Mouse (Mus musculus) lung, embryonic 14.5 days (tissue): ENCODE measurements around the gene Ssx2ip. TPM values are rescaled to one million over a fixed set of nuclear protein-coding genes. Genes with fewer than 3 reads are reported as not detected.

ENCODE experiments used
- ATAC-seq: fragments of 200-750 bp; cut with Nextera tagmentation; 2 replicates; pipeline ENCODE4 v1.8.0; 2017; ENCODE audit warnings: mild to moderate bottlenecking, moderate TSS enrichment, moderate library complexity; ENCODE audit not compliant: insufficient read depth
- DNase-seq: peaks from one replicate; pipeline ENCODE4 v3.0.0-alpha.2; 2015
- H3K27ac ChIP-seq: fragments of 300-500 bp; sonication (generic); 2 replicates; pipeline ENCODE4 v1.5.1; 2014; ENCODE audit warnings: low read depth, mild to moderate bottlenecking, moderate library complexity
- H3K27me3 ChIP-seq: fragments of 300-500 bp; sonication (generic); 2 replicates; pipeline ENCODE4 v1.6.1; 2014; ENCODE audit warnings: low read length, control low read depth; ENCODE audit not compliant: insufficient read depth
- H3K36me3 ChIP-seq: fragments of 300-500 bp; sonication (generic); 2 replicates; pipeline ENCODE4 v1.6.1; 2014; ENCODE audit warnings: control low read depth; ENCODE audit not compliant: insufficient read depth
- H3K4me1 ChIP-seq: fragments of 300-500 bp; sonication (generic); 2 replicates; pipeline ENCODE4 v1.6.1; 2014; ENCODE audit warnings: antibody characterized with exemption, control low read depth; ENCODE audit not compliant: insufficient read depth
- H3K4me2 ChIP-seq: fragments of 300-500 bp; sonication (generic); 2 replicates; pipeline ENCODE4 v1.6.1; 2014; ENCODE audit warnings: mild to moderate bottlenecking
- H3K4me3 ChIP-seq: fragments of 300-500 bp; sonication (generic); 2 replicates; pipeline ENCODE4 v1.5.1; 2014; ENCODE audit warnings: low read depth, low read length
- H3K9ac ChIP-seq: fragments of 300-500 bp; sonication (generic); 2 replicates; pipeline ENCODE4 v1.6.1; 2014
- H3K9me3 ChIP-seq: fragments of 300-500 bp; sonication (generic); 2 replicates; pipeline ENCODE4 v1.6.1; 2016; ENCODE audit warnings: low read depth, low read length, control low read depth
- CTCF ChIP-seq: IDR thresholded peaks from 2 replicates; pipeline ENCODE4 v1.5.1; 2016; ENCODE audit warnings: antibody characterized with exemption, low read depth
- WGBS: fragments of 180-500 bp; shearing (Covaris S2); extraction: QIAGEN DNeasy Blood & Tissue Kit; methylation state at CpG from one replicate; pipeline ENCODE4 v1.1.7; 2014; 5-methylcytosine and 5-hydroxymethylcytosine counted together
- polyA plus RNA-seq: library from polyadenylated mRNA; unstranded; fragments of >200 nt; fragmentation: Nextera tagmentation; extraction: Ambion mirVana; gene quantifications from 2 replicates; pipeline ENCODE4 v1.2.1, GENCODE M21; 2014

Ssx2ip gene
- polyA plus RNA-seq, 1 experiment from 2014 or later, result 30.5 TPM

DNA sequence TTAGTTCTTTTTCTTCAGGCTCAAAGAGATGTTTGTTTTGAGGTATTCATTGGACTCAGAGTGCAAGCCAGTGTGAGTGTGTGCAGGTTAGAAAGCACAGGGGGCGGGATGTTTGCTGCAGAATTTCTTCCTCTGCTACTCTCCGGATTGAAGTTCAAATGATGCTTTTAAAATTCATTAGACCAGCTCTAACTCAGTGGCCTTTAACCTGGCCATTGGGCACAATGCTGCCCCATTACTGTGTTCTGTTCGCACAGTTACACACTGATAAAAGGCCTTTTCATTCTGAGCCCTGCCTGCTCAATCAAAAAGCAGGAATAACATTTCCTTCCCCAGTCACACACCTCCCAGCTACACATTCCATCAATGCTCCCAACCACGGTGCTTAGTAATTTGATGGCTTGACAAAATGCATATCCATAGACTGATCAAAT is 29.2 kb upstream of the Ssx2ip start:
- TF ChIP-seq CTCF, result no peak
- Histone ChIP-seq H3K36me3 (no peaks in the 10 kb centered on the region), H3K4me1 (no peaks in the 10 kb centered on the region; the same call in 1 of the 2 replicates), H3K4me2 (no peak overlapping the region), H3K9me3 (no peaks in the 10 kb centered on the region), H3K27ac (no peak overlapping the region), H3K27me3 (no peaks in the 10 kb centered on the region), H3K4me3 (no peak overlapping the region), H3K9ac (no peak overlapping the region)
- no peak for ATAC-seq
- no peak for DNase-seq
- WGBS, result 50% methylated on average over 4 of the region's 4 CpGs

DNA sequence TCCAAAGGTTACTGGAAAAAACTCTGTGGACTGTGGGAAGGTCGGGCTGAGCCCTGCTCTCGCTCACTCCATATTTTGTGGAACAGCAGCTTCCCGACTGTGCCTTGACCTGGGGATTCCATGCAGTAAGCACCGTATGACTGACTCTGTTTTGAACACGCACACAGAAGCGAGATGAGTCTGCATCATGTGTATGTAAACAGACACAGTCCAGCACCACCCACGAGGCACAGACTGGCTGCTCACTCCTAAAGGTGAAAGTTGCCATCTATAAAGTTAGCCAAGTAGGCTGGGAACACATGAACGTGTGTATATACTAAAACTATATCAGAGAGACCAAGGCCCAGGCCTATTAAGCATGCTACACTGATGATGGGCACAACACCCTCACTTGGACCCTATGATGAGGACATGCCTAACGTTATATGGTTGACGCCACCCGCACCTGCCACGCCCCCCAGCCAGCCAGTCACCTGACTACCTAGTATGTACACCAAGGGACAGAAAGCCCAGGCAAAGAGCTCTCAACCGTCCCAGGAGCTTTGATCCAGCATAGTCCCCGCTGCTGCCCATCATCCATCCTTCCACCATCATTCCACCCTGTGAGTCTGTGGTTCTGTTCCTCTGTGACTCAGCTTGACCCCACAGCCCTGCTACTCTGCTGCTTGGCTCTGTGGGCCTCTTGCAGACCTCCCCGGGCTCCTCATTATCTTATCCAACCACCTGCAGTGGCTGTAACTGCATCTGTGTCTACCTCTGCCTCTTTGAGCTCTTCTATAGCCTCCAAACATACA is 27.9 kb upstream of the Ssx2ip start:
- Histone ChIP-seq H3K27ac (no peak overlapping the region), H3K9ac (no peak overlapping the region), H3K4me1 (no peaks in the 10 kb centered on the region; the same call in 1 of the 2 replicates), H3K36me3 (no peaks in the 10 kb centered on the region), H3K27me3 (no peaks in the 10 kb centered on the region), H3K9me3 (no peaks in the 10 kb centered on the region), H3K4me3 (no peak overlapping the region), H3K4me2 (no peak overlapping the region)
- ATAC-seq (peak; percentile 60; the same call in 1 of the 2 replicates), DNase-seq (no peak)
- WGBS, result 82% methylated on average over 15 of the region's 15 CpGs
- no peak for TF ChIP-seq CTCF

DNA sequence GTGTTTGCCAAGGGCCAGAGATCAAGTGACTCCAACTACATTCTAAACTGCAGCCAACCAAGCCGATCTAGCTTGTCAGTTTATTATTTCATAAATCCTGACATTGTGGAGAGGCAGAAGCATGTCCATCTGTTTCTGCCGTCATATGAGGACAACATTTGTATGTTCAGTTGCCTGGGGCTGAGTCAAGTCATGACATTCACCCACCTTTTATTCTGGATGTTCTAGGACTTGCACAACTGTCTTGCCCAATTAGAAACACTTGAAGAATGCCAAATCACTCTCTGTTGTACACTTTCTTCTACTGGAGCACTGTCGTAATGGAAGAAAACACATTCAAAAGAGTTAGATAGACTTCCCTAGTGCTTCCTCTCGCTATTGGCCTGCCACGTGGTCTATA is 27.2 kb upstream of the Ssx2ip start:
- no peak overlapping the region for H3K27ac ChIP-seq
- no peak for TF ChIP-seq CTCF
- no peak overlapping the region for H3K4me3 ChIP-seq
- H3K9ac ChIP-seq, result no peak overlapping the region
- 86% methylated on average over 5 of the region's 5 CpGs for WGBS
- no peaks in the 10 kb centered on the region; the same call in 1 of the 2 replicates for H3K4me1 ChIP-seq
- no peak for DNase-seq
- no peaks in the 10 kb centered on the region for H3K36me3 ChIP-seq
- H3K27me3 ChIP-seq, result no peaks in the 10 kb centered on the region
- no peaks in the 10 kb centered on the region for H3K9me3 ChIP-seq
- no peak overlapping the region for H3K4me2 ChIP-seq
- no peak for ATAC-seq

DNA sequence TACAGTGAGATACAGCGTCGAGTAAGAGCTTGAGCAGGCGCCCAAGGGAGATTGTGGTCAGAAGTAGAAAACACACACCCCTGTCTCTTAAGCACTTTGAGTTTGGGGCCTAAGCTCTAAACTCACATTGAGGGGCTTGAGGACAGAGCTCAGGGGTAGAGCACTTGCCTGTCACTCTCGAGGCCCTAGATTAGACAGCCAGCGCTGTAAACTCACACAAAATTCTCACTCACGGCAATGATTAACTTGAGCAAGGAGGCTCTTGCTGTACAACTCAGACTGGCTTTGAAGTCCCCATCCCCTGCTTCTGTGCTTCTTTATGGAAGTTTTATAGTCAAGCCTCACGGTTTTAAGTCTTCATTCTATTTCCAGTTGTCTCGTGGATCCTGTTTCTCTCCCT is 25.7 kb upstream of the Ssx2ip start:
- WGBS, result 64% methylated on average over 8 of the region's 8 CpGs
- no peak for TF ChIP-seq CTCF
- H3K4me1 ChIP-seq, result no peaks in the 10 kb centered on the region; the same call in 1 of the 2 replicates
- DNase-seq (peak; percentile 18), ATAC-seq (no peak)
- H3K9ac ChIP-seq, result no peak overlapping the region
- no peak overlapping the region for H3K27ac ChIP-seq
- H3K27me3 ChIP-seq, result no peaks in the 10 kb centered on the region
- H3K36me3 ChIP-seq, result no peaks in the 10 kb centered on the region
- H3K9me3 ChIP-seq, result no peaks in the 10 kb centered on the region
- no peak overlapping the region for H3K4me3 ChIP-seq
- no peak overlapping the region for H3K4me2 ChIP-seq

DNA sequence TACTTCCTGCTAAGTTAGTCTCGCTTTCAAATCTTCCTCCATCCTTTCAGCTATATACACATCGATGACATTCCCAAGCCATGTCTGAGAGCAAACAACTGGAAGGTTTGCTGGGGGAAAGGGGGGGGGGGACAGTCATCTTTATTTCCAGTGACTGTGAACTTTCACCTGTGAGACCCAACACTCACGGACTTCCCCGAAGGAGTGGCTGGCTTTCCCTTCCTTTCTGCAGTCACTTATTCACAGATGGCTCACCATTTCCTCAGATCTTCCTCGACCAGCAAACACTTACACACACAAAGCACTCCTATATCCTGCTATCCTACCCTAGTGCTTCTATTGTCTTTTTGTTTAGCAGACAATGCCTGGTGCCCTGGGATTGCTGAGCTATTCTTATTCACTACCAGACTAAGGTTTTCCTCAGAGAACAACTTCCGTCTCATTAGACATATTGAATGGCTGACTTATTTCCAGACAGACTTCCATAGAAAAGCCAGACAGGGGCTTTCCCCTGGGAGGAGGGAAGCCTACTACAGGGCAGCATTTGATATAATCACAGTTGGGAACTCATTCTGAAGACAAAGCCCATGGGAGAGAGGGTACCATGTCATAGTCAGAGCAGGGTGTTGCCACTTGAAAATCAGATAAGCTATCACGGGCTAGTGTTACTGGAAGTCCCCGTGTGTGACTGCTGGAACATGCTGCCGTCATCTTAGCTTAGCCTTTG is 24.5 kb upstream of the Ssx2ip start:
- H3K4me1 ChIP-seq, result no peaks in the 10 kb centered on the region; the same call in 1 of the 2 replicates
- H3K9ac ChIP-seq, result no peak overlapping the region
- ATAC-seq (no peak; the same call in 1 of the 2 replicates), DNase-seq (peak; percentile 12)
- H3K27me3 ChIP-seq, result no peaks in the 10 kb centered on the region
- no peaks in the 10 kb centered on the region for H3K9me3 ChIP-seq
- no peak for TF ChIP-seq CTCF
- H3K4me3 ChIP-seq, result no peak overlapping the region
- WGBS, result 47% methylated on average over 9 of the region's 9 CpGs
- H3K4me2 ChIP-seq, result no peak overlapping the region
- no peaks in the 10 kb centered on the region for H3K36me3 ChIP-seq
- H3K27ac ChIP-seq, result no peak overlapping the region

DNA sequence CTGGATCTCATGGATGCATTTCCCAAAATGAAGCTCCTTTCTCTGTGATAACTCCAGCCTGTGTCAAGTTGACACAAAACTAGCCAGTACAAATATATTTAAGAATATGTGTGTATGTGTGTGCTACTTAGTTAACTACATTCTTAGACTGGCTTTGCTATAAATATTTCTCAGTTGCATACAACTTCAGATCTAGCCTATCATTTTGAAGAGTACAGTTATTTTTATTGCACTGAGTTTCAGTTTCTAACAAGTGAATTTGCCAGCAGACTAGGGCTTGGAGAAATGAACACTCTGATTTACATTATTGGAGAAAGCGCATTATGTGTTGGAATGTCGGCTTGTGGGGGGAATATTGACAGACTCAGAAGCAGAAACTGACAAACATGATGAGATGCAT is 23.6 kb upstream of the Ssx2ip start:
- WGBS, result 92% methylated on average over 2 of the region's 2 CpGs
- no peaks in the 10 kb centered on the region for H3K36me3 ChIP-seq
- no peaks in the 10 kb centered on the region; the same call in 1 of the 2 replicates for H3K4me1 ChIP-seq
- ATAC-seq (no peak), DNase-seq (no peak)
- H3K9me3 ChIP-seq, result no peaks in the 10 kb centered on the region
- H3K27me3 ChIP-seq, result no peaks in the 10 kb centered on the region
- H3K27ac ChIP-seq, result no peak overlapping the region
- TF ChIP-seq CTCF, result no peak
- H3K9ac ChIP-seq, result no peak overlapping the region
- no peak overlapping the region for H3K4me3 ChIP-seq
- no peak overlapping the region for H3K4me2 ChIP-seq

DNA sequence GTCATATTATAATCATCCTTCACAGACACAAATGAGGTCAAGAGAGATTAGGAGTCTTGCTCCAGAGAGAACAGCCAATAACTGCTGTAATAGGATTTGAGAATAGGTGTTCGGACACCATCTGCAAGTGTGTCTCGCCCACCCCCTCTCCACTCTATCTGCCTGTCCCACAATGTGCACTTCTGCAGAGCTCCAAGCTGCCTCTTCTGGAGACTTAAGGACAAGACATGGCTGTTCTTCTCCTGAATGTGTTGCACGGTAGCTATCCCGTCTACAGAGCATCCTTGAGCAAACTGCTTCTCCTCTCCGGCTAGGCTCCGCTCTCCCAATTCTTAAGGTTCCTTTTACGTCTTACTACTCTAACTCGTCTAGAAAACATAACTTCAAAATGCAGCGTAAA is 23.0 kb upstream of the Ssx2ip start:
- no peaks in the 10 kb centered on the region for H3K9me3 ChIP-seq
- no peak overlapping the region for H3K9ac ChIP-seq
- H3K4me1 ChIP-seq, result no peaks in the 10 kb centered on the region; the same call in 1 of the 2 replicates
- H3K4me3 ChIP-seq, result no peak overlapping the region
- H3K4me2 ChIP-seq, result no peak overlapping the region
- DNase-seq, result no peak
- TF ChIP-seq CTCF, result no peak
- H3K36me3 ChIP-seq, result no peaks in the 10 kb centered on the region
- WGBS, result 84% methylated on average over 9 of the region's 9 CpGs
- no peak overlapping the region for H3K27ac ChIP-seq
- no peak for ATAC-seq
- H3K27me3 ChIP-seq, result no peaks in the 10 kb centered on the region
